Mouse (Mus musculus) heart, embryonic 10.5 days (tissue): Measurements from ENCODE around the gene Fshb. TPM values are rescaled to one million over a fixed set of nuclear protein-coding genes. Genes with fewer than 3 reads are reported as not detected.

Experiments
- DNase-seq: peaks from one replicate; pipeline ENCODE4 v3.0.0-alpha.2; 2017; ENCODE audit warnings: low spot score
- H3K27ac ChIP-seq: fragments of 300-500 bp; sonication (generic); 2 replicates; pipeline ENCODE4 v1.5.1; 2016; ENCODE audit warnings: mild to moderate bottlenecking
- H3K27me3 ChIP-seq: fragments of 300-500 bp; sonication (generic); 2 replicates; pipeline ENCODE4 v1.6.1; 2016; ENCODE audit warnings: mild to moderate bottlenecking; ENCODE audit not compliant: poor library complexity, insufficient read depth, severe bottlenecking
- H3K36me3 ChIP-seq: fragments of 300-500 bp; sonication (generic); 2 replicates; pipeline ENCODE4 v1.6.1; 2016; ENCODE audit warnings: mild to moderate bottlenecking, moderate library complexity
- H3K4me1 ChIP-seq: fragments of 300-500 bp; sonication (generic); 2 replicates; pipeline ENCODE4 v1.6.1; 2016; ENCODE audit warnings: mild to moderate bottlenecking
- H3K4me3 ChIP-seq: fragments of 300-500 bp; sonication (generic); 2 replicates; pipeline ENCODE4 v1.5.1; 2016; ENCODE audit warnings: mild to moderate bottlenecking, moderate library complexity
- H3K9me3 ChIP-seq: fragments of 300-500 bp; sonication (generic); 2 replicates; pipeline ENCODE4 v1.6.1; 2016; ENCODE audit warnings: mild to moderate bottlenecking, moderate library complexity
- WGBS: fragments of 180-500 bp; shearing (Covaris S2); methylation state at CpG from one replicate; pipeline ENCODE4 v1.1.7; 2016; 5-methylcytosine and 5-hydroxymethylcytosine counted together
- polyA plus RNA-seq: library from polyadenylated mRNA; unstranded; fragments of >200 nt; fragmentation: Nextera tagmentation; extraction: Ambion mirVana; gene quantifications from 2 replicates; pipeline ENCODE4 v1.2.1, GENCODE M21; 2016

Fshb gene
- polyA plus RNA-seq, 1 experiment from 2014 or later = not detected

DNA sequence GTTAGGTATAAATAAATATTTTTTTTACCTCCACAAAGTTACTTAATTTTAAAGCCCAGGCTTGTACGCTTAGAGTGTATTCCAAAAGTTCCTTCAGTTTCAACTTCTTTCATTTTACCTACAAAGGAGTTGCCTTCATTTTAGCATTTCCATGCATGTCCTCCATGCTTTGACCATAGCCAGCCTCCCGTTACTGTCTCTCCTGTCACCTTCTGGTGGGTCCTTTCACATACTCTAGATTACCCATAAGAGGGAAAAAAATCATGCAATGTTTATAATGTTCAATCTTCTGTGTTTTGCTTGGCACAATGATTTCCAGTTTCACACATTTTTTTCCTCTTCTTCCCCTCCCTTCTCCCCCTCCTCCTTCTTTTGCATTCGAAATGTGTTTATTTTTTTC lies 53.1 kb downstream of the Fshb start:
- H3K27me3 ChIP-seq = no peaks in the 10 kb centered on the region
- WGBS = 80% methylated on average over 3 of the region's 3 CpGs
- H3K36me3 ChIP-seq = no peaks in the 10 kb centered on the region

More for the DNA sequence above, 53.1 kb downstream of the Fshb start:
- Histone ChIP-seq H3K4me3 (no peak overlapping the region), H3K4me1 (no peaks in the 10 kb centered on the region), H3K27ac (no peak overlapping the region), H3K9me3 (no peaks in the 10 kb centered on the region)
- no peak for DNase-seq

Other genes with a start within 250 kb of the Fshb start
- gene Arl14ep, start 85.2 kb downstream of the Fshb start, polyA plus RNA-seq = 27.9 and 33.0 TPM in 2 replicates
- 1.3 and 2.7 TPM in 2 replicates for gene Kcna4, start 231.0 kb upstream of the Fshb start, polyA plus RNA-seq